Mouse (Mus musculus) midbrain, embryonic 15.5 days (tissue): ENCODE results near the gene Nfic. TPM values are rescaled to one million over a fixed set of nuclear protein-coding genes. Genes with fewer than 3 reads are reported as not detected.

ENCODE experiments used
- ATAC-seq: fragments of 200-750 bp; cut with Nextera tagmentation; replicated peaks from 2 replicates; pipeline ENCODE4 v1.8.0; 2017; ENCODE audit warnings: moderate TSS enrichment
- H3K27ac ChIP-seq: fragments of 300-500 bp; sonication (generic); 2 replicates; pipeline ENCODE4 v1.5.1; 2015; ENCODE audit warnings: mild to moderate bottlenecking, inconsistent platforms
- H3K27me3 ChIP-seq: fragments of 300-500 bp; sonication (generic); replicated peaks from 2 replicates; pipeline ENCODE4 v1.6.1; 2015; ENCODE audit warnings: inconsistent platforms
- H3K36me3 ChIP-seq: fragments of 300-500 bp; sonication (generic); replicated peaks from 2 replicates; pipeline ENCODE4 v1.6.1; 2015; ENCODE audit warnings: inconsistent platforms
- H3K4me1 ChIP-seq: fragments of 300-500 bp; sonication (generic); 2 replicates; pipeline ENCODE4 v1.6.1; 2015; ENCODE audit warnings: inconsistent platforms
- H3K4me2 ChIP-seq: fragments of 300-500 bp; sonication (generic); 2 replicates; pipeline ENCODE4 v1.6.1; 2015; ENCODE audit warnings: inconsistent platforms, mild to moderate bottlenecking, moderate library complexity
- H3K4me3 ChIP-seq: fragments of 300-500 bp; sonication (generic); 2 replicates; pipeline ENCODE4 v1.5.1; 2015; ENCODE audit warnings: mild to moderate bottlenecking, inconsistent platforms
- H3K9ac ChIP-seq: fragments of 300-500 bp; sonication (generic); 2 replicates; pipeline ENCODE4 v1.6.1; 2015; ENCODE audit warnings: mild to moderate bottlenecking, inconsistent platforms
- H3K9me3 ChIP-seq: fragments of 300-500 bp; sonication (generic); 2 replicates; pipeline ENCODE4 v1.6.1; 2016; ENCODE audit warnings: inconsistent platforms
- WGBS: fragments of 180-500 bp; shearing (Covaris S2); methylation state at CpG from one replicate; pipeline ENCODE4 v1.1.7; 2015; ENCODE audit warnings: mixed read lengths; 5-methylcytosine and 5-hydroxymethylcytosine counted together
- polyA plus RNA-seq: library from polyadenylated mRNA; unstranded; fragments of >200 nt; fragmentation: Nextera tagmentation; extraction: Ambion mirVana; gene quantifications from 2 replicates; pipeline ENCODE4 v1.2.1, GENCODE M21; 2015

The Nfic gene
- polyA plus RNA-seq, 1 experiment from 2014 or later: 18.1 TPM

DNA sequence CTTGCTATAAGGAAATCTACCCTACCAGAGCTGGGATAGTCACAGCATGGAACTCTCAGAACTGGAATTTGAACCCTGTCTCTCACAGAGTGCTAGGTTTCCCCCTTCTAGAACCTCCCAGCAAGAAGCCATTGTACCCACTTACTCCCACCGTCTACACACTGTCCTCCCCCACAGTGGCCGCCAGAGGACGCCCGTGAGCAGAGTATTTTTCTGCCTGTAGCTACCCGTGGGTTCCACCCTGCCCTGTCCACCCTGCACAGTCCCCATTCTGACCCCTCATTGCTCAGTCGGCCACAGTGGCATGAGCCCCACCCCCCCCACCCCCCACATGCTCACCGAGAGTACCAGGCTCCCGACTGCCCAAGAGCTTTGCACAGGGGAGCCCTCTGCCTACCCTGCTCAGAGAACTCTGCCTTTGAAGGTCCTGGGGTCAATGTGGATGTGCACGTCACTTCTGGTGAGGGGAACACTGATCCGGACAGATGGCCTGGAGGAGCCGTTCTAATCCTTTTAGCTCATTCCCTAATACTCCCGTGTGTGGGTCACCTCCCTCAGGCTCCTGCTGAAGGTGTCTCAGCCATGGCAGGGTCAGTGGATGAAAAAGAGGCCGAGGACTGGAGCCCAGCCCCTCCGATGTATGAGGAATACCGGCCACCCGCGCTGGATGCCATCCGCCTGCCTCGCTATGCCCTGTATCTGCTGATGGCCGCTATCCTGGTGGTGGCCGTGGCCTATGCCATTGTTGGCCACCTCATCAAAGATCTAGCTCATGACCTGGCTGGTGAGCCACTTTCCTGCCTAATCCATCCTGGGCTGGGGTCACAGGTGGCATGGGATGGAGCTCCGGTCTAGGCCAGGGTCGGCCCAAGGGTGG lies 65.4 kb downstream of the Nfic start:
- H3K4me1 ChIP-seq: peaks cover 26% of the 10 kb centered on the region
- H3K4me2 ChIP-seq: no peak overlapping the region
- WGBS: 55% methylated on average over 23 of the region's 23 CpGs
- H3K36me3 ChIP-seq: peaks cover 10% of the 10 kb centered on the region; the same call in 1 of the 2 replicates
- no peaks in the 10 kb centered on the region for H3K9me3 ChIP-seq
- peak; percentile 27; the same call in 1 of the 2 replicates for ATAC-seq
- H3K4me3 ChIP-seq: no peak overlapping the region
- no peak overlapping the region for H3K9ac ChIP-seq
- no peak overlapping the region for H3K27ac ChIP-seq
- no peaks in the 10 kb centered on the region for H3K27me3 ChIP-seq

DNA sequence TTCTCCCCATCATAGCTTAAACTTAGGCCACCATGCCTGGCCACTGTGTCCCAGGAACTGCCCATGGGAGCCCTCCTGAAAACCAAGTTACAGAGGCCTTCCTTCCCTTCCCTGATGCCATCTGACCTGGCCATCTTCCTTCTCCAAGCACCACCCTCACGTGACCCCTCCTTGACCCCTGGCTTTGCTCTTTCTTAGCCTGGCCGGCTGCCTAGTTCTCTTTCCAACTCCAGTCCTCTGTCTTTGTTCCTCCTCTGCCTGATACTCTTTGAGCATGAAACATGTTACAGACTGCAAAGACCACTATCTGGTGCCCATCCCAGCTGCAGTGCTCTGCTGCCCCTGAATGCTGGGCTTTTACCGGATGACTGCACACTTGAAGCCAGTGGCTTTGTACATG lies 66.1 kb downstream of the Nfic start:
- no peaks in the 10 kb centered on the region for H3K27me3 ChIP-seq
- no peak for ATAC-seq
- no peaks in the 10 kb centered on the region for H3K9me3 ChIP-seq
- H3K27ac ChIP-seq: no peak overlapping the region
- H3K4me1 ChIP-seq: peaks cover 28% of the 10 kb centered on the region
- no peak overlapping the region for H3K9ac ChIP-seq
- no peak overlapping the region for H3K4me3 ChIP-seq
- no peak overlapping the region for H3K4me2 ChIP-seq
- H3K36me3 ChIP-seq: peaks cover 10% of the 10 kb centered on the region; the same call in 1 of the 2 replicates
- 45% methylated on average over 3 of the region's 3 CpGs for WGBS

DNA sequence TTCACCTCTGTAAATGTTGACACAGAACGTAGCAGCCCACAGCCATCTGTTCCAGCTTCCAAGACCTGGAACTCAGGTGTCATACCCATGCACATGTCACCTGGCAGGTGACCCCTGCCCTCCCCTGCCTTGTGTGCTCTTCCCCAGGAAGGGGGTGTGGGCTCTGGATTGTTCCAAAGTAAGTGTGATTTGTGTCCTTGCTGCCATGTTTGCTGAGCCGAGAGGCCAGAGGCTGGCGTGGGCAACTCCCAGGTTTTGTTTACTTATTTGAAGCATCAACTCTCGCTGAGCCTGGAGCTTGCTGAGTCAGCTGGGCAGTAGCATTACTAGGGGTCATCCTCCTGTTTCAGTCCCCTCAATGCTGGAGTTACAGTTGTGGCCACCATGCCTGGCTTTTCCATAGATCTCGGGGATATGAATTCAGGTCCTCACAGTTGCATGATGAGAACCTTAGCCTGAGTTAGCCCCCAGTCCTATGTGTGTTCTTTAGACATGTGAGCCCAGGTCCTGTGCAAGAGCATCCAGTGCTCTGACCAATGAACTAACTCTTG lies 66.9 kb downstream of the Nfic start, which contains the start of gene Gm48552:
TSS of gene Gm48552 (plus strand) at position 501 of the 551 bp plus-strand sequence.
- Histone ChIP-seq H3K4me3 (no peak within 1 kb of the TSS), H3K36me3 (peaks cover 10% of the 10 kb centered on the region; the same call in 1 of the 2 replicates), H3K27me3 (no peaks in the 10 kb centered on the region), H3K27ac (no peak within 1 kb of the TSS), H3K9me3 (no peaks in the 10 kb centered on the region), H3K4me1 (peaks cover 26% of the 10 kb centered on the region), H3K9ac (no peak within 1 kb of the TSS), H3K4me2 (no peak within 1 kb of the TSS)
- no peak for ATAC-seq
- WGBS: 82% methylated on average over 5 of the region's 5 CpGs

DNA sequence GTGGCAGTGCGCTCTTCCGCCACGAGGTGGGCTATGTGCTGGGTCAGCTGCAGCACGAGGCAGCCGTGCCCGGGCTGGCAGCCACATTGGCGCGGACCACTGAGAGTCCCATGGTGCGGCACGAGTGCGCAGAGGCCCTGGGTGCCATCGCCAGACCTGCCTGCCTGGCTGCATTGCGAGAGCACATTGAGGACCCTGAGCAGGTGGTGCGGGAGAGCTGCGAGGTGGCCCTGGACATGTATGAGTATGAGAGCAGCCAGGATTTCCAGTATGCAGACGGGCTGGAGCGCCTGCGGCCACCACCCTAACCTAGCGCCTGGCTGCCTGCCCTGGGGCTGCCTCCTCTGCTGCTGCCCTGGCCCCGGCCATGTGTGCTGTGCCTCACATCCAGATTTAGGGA lies 67.7 kb downstream of the Nfic start:
- ATAC-seq: no peak
- no peak overlapping the region for H3K9ac ChIP-seq

DNA sequence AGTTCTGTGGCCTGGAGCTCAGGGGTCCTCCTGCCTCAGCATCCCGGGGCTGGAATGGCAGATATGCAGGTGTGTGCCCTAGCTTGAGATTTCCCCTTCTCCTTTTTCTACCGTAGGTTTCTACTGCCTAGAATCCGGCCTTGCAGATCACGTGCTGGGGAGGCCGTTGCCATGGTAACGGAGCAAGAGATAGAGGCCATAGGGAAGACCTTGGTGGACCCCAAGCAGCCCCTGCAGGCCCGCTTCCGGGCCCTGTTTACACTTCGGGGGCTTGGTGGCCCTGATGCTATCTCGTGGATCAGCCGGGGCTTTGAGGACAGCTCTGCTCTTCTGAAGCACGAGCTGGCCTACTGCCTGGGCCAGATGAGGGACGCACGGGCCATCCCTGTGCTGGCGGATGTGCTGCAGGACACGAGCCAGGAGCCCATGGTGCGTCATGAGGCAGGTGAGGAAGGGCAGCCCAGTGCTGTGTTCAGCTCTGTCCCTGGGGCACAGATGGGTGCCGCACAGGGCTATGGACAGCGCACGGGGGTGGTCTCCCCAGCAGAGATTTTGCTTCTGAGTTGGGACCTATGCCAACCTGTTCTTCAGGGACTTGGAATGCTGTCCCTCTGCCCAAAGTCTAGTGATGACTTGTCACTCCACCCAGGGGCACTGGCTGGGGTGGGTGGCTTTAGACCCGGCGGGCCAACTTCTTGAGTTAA lies 69.7 kb downstream of the Nfic start:
- H3K4me3 ChIP-seq: peak overlapping the region; percentile 81; the same call in 1 of the 2 replicates
- H3K4me1 ChIP-seq: peaks cover 18% of the 10 kb centered on the region
- WGBS: 80% methylated on average over 22 of the region's 22 CpGs
- peak overlapping the region; percentile 77 for H3K4me2 ChIP-seq
- peaks cover 10% of the 10 kb centered on the region; the same call in 1 of the 2 replicates for H3K36me3 ChIP-seq
- H3K27ac ChIP-seq: no peak overlapping the region
- no peak overlapping the region for H3K9ac ChIP-seq
- no peak for ATAC-seq
- H3K9me3 ChIP-seq: no peaks in the 10 kb centered on the region
- H3K27me3 ChIP-seq: no peaks in the 10 kb centered on the region

More for the DNA sequence above, 67.7 kb downstream of the Nfic start:
- H3K9me3 ChIP-seq: no peaks in the 10 kb centered on the region
- no peak overlapping the region for H3K4me3 ChIP-seq
- H3K4me1 ChIP-seq: peaks cover 18% of the 10 kb centered on the region
- H3K27me3 ChIP-seq: no peaks in the 10 kb centered on the region
- H3K27ac ChIP-seq: no peak overlapping the region
- peaks cover 10% of the 10 kb centered on the region; the same call in 1 of the 2 replicates for H3K36me3 ChIP-seq
- WGBS: 94% methylated on average over 20 of the region's 20 CpGs
- H3K4me2 ChIP-seq: no peak overlapping the region

DNA sequence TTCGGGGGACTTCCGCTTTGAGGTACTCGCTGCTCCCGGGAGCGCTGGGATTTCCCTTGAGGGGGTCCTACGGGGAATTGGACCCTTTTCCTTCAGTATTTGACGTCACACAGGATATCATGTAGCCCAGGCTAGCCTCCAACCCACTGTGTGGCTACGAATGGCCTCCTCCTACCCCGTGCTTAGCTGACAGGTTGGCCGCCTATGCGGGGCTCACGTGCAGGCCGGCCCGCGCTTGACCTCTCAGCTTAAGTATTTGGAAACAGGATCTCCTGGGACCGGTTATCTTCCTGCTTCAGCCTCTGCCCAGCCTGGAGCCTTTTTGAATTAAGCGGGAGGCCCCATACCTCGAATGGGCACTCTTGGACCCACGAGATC lies 70.8 kb downstream of the Nfic start:
- ATAC-seq: peak; percentile 45
- H3K9ac ChIP-seq: peak overlapping the region; percentile 71

DNA sequence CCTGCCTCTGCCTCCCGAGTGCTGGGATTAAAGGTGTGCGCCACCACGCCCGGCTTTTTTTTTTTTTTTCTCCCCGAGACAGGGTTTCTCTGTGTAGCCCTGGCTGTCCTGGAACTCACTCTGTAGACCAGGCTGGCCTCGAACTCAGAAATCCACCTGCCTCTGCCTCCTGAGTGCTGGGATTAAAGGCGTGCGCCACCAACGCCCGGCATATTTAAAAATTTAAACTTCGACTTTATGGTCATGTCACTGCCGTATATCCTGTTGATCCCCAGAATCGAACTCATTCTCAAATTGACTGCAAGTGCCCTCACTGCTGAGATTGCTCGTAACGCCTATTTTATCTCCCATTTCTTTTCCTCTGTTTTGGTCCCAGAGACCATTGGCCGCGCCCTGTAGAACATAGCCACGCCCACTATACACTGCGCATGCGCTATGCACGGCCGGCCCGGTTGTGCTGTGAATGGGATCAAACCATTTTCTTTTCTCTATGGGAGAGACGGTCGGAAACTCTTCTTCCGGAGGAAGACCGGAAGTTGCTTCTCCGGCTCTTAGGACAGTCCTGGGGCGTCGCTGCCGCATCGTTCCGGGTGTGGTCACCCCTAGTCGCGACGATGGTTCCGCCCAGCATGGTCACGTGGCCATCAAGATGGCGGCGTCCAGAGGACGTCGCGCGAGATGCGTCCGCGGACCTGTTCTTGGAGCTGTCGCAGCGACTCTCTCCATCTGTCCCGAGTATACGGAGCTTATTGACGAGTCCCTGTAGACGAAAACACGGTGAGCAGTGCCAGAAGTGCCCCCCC lies 71.4 kb downstream of the Nfic start, which contains the start of the genes Dohh and Gm48551:
TSS of gene Dohh (plus strand) at position 627 of the 803 bp plus-strand sequence.
TSS of gene Gm48551 (plus strand) at position 665 of the 803 bp plus-strand sequence.
- H3K9me3 ChIP-seq: no peaks in the 10 kb centered on the region
- peak within 1 kb of the TSS; percentile 81 for H3K4me3 ChIP-seq
- H3K27me3 ChIP-seq: no peaks in the 10 kb centered on the region
- peaks cover 18% of the 10 kb centered on the region for H3K4me1 ChIP-seq
- peak within 1 kb of the TSS; percentile 81 for H3K27ac ChIP-seq
- peak within 1 kb of the TSS; percentile 77 for H3K4me2 ChIP-seq
- H3K36me3 ChIP-seq: peaks cover 10% of the 10 kb centered on the region; the same call in 1 of the 2 replicates
- WGBS: 7% methylated on average over 54 of the region's 54 CpGs
- peak; percentile 94 for ATAC-seq
- H3K9ac ChIP-seq: peak within 1 kb of the TSS; percentile 71

More for the DNA sequence above, 70.8 kb downstream of the Nfic start:
- H3K4me3 ChIP-seq: peak overlapping the region; percentile 81
- H3K4me1 ChIP-seq: peaks cover 17% of the 10 kb centered on the region
- no peaks in the 10 kb centered on the region for H3K9me3 ChIP-seq
- no peaks in the 10 kb centered on the region for H3K27me3 ChIP-seq
- H3K36me3 ChIP-seq: peaks cover 10% of the 10 kb centered on the region; the same call in 1 of the 2 replicates
- WGBS: under 1% methylated on average over 19 of the region's 19 CpGs
- peak overlapping the region; percentile 77 for H3K4me2 ChIP-seq
- peak overlapping the region; percentile 81 for H3K27ac ChIP-seq

DNA sequence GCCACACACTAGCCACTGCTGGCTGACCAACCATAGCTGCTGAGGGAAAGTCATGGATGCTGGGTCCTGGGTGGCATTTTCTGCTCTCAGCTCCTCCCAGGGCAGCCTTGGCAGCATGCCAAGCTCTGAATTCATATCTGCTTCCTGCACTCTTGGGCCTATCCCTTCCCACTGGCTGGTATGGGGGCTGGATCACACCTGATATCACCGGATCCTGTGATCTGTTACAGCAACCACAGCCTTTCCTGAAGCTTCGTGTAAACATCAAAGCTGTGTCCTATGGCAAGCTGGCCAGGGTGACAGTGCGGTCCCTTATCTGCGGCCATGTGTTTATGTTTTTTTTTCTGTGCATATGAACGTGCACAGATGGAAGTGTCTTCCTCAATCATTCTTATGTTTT lies 73.4 kb downstream of the Nfic start:
- no peaks in the 10 kb centered on the region for H3K27me3 ChIP-seq
- ATAC-seq: no peak
- no peak overlapping the region for H3K27ac ChIP-seq
- H3K9ac ChIP-seq: no peak overlapping the region
- H3K36me3 ChIP-seq: peaks cover under 1% of the 10 kb centered on the region; the same call in 1 of the 2 replicates
- no peaks in the 10 kb centered on the region for H3K9me3 ChIP-seq
- 84% methylated on average over 5 of the region's 5 CpGs for WGBS
- peaks cover 26% of the 10 kb centered on the region for H3K4me1 ChIP-seq
- H3K4me2 ChIP-seq: no peak overlapping the region
- no peak overlapping the region for H3K4me3 ChIP-seq

DNA sequence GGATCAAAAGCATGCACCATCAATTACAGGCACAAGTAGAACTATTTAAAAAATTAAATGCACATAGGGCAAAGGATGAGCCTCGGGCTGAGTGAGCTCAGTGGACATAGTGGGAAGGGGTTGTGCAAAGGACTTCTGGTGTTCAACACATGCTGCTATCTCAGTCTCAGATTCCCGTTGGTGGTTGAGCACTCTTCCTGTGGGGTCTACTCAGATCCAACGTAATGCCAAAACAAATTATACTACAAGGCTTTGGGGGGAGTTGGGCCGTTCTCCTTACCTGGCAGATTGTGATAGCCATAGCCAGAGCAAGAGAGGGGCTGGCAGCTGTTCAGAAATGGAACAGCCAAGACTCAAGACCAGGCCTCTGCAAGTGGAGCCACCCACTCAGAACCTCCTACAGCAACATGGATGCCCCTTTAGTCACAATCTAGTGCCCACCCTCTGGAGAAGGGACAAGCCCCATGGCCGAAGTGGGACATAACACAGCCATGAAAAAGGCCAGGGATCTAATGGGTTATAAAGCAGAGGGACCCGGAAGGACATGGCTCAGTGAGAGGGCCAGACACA lies 75.5 kb downstream of the Nfic start:
- Histone ChIP-seq H3K4me1 (peaks cover 31% of the 10 kb centered on the region), H3K36me3 (no peaks in the 10 kb centered on the region), H3K27me3 (no peaks in the 10 kb centered on the region), H3K4me3 (no peak overlapping the region), H3K27ac (no peak overlapping the region), H3K9ac (no peak overlapping the region), H3K4me2 (no peak overlapping the region), H3K9me3 (no peaks in the 10 kb centered on the region)
- no peak for ATAC-seq
- WGBS: 93% methylated on average over 6 of the region's 6 CpGs

DNA sequence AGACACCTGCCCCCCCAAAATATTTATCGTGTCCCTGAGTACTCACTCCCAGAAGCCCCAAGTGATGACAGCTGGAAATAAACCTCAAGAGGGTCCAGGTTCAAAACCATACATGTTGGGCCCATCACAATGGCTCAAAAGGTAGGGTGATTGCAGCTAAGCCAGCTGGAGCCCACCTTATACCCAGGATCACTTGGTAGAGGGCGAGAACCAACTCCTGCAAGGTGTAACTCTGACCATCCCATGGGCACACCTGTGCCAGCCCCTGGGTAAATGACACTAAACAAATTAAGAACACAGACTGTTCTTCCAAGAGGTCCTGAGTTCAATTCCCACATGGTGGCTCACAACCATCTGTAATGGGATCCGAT lies 76.3 kb downstream of the Nfic start:
- WGBS: 54% methylated on average over 3 of the region's 3 CpGs
- Histone ChIP-seq H3K36me3 (no peaks in the 10 kb centered on the region), H3K9ac (peak overlapping the region; percentile 41; the same call in 1 of the 2 replicates), H3K27ac (peak overlapping the region; percentile 81), H3K9me3 (no peaks in the 10 kb centered on the region), H3K4me3 (peak overlapping the region; percentile 68), H3K27me3 (no peaks in the 10 kb centered on the region), H3K4me1 (peaks cover 30% of the 10 kb centered on the region), H3K4me2 (peak overlapping the region; percentile 61)
- ATAC-seq: 0 out of 2 replicates have a peak, but pooled peaks have one; percentile 0

DNA sequence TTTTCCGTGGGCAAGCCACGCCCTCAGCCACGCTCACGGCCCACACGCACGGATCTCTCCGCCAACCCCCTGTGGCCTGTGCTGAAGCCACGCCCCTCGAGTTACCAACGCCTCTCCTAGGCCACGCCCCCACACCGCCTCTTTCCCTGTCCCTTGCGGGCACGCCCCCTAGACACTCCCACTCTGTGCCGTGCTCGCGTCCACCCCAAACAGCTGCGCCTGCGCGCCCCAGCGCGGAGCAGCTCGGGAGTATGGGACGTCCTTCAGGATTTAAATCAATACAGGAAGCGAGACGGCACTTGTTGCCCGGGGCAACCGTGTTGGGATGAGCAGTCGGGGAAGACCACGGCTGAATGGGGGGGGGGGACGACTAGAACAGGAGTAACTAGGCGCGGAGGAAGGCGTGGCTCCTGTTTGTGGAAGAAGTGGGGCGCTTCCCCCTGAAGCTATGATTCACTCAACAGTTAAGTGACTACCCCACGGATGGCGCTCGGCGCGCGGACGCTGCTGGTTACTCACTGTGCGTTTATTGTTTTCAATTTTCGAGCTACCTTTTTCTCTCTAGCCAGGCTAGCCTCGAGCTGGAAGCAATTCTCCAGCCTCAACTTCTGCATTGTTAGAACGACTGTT lies 76.8 kb downstream of the Nfic start:
- H3K4me3 ChIP-seq: peak overlapping the region; percentile 68
- peak overlapping the region; percentile 81 for H3K27ac ChIP-seq
- no peaks in the 10 kb centered on the region for H3K9me3 ChIP-seq
- peak overlapping the region; percentile 41 for H3K9ac ChIP-seq
- peak overlapping the region; percentile 61 for H3K4me2 ChIP-seq
- WGBS: under 1% methylated on average over 45 of the region's 46 CpGs
- H3K4me1 ChIP-seq: peaks cover 30% of the 10 kb centered on the region
- peak; percentile 95 for ATAC-seq
- no peaks in the 10 kb centered on the region for H3K27me3 ChIP-seq
- no peaks in the 10 kb centered on the region for H3K36me3 ChIP-seq
